In the genomic region with DNA sequence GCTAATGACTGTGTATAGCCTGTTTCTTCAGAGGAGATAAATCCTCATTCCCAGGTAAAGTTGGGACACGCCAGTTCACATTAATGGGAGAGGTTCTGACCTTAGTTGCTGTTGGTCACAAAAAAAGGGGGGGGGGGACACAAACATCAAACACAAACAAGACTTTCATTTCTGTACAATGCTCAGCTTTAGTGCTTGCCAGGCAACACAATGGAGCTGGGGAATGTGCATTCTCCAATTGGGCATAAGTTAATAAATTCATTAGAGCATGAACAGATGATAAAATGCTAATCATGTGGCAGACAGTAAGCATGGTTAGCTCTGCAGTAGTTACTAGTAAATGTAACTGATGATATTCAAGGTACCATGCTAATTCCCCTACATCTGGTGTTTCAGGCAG, we compare ENCODE assay signal across 16 mouse cellular contexts.
"Had no signal": no experiment of that assay in that cellular context is flagged by ENCODE, and none has a peak within 500 bp of the region (broad histone marks: within the 10 kb centered on the region; RNA-seq: fewer than 3 reads in every experiment).

No protein-coding gene starts in this region.

- DNase-seq: cerebellum, adult 8-10 months; cerebellum, adult 9-10 months; cerebellum, adult 9-11 months; cerebellum, postnatal 10 days; cerebellum, postnatal 14 days; cerebellum, postnatal 25 days; cerebellum, postnatal 36 days; embryo, embryonic 11 days; forebrain, postnatal 0 days; gastrocnemius, adult 2 months; gastrocnemius, postnatal 10 days; gastrocnemius, postnatal 14 days; gastrocnemius, postnatal 25 days; gastrocnemius, postnatal 36 days; heart, adult 18-20 months; heart, adult 2 months had no signal
